Mouse (Mus musculus) cerebellum, postnatal 36 days (tissue): ENCODE measurements at regions not wholly inside any gene's neighbourhood (a gene's known extent, or its start where the extent isn't known, plus 50 kb on each side); places are given as distances from the start of the nearest gene placed in this dataset.

Experiments
- DNase-seq, 2 experiments: peaks; one replicate each; pipeline ENCODE4 v3.0.0; 2021 to 2022; ENCODE audit warnings: mixed read lengths in 2 of 2

GRCm38 (mm10) chr16:42808864-42809263 is 66.8 kb upstream of the Zbtb20 start:
- no peak for DNase-seq

GRCm38 (mm10) chr16:42807536-42807935 is 68.1 kb upstream of the Zbtb20 start:
- DNase-seq = no peak

- DNase-seq = no peak
Measured at GRCm38 (mm10) chr16:42803609-42804008, 72.1 kb upstream of the Zbtb20 start.

- DNase-seq = peak; percentile 63 to 74
Measured at GRCm38 (mm10) chr16:42792571-42792970, 83.1 kb upstream of the Zbtb20 start.

- DNase-seq = no peak
Measured at GRCm38 (mm10) chr16:42784712-42785111, 91.0 kb upstream of the Zbtb20 start.

- DNase-seq = no peak
Measured at GRCm38 (mm10) chr16:42784031-42784430, 91.7 kb upstream of the Zbtb20 start.

- DNase-seq = peak; percentile 29 to 52
Measured at GRCm38 (mm10) chr16:42782091-42782679, 93.5 kb upstream of the Zbtb20 start.

GRCm38 (mm10) chr16:42781096-42782071 is 94.3 kb upstream of the Zbtb20 start:
- DNase-seq = no peak

GRCm38 (mm10) chr16:42779957-42780356 is 95.7 kb upstream of the Zbtb20 start:
- no peak for DNase-seq

GRCm38 (mm10) chr16:42772640-42773039 is 103.0 kb upstream of the Zbtb20 start:
- no peak for DNase-seq

- DNase-seq = no peak
Measured at GRCm38 (mm10) chr16:42770199-42770598, 105.5 kb upstream of the Zbtb20 start.

- DNase-seq = no peak
Measured at GRCm38 (mm10) chr16:42748681-42749080, 127.0 kb upstream of the Zbtb20 start.

GRCm38 (mm10) chr16:42745943-42746675 is 129.6 kb upstream of the Zbtb20 start:
- DNase-seq = no peak

- no peak for DNase-seq
Measured at GRCm38 (mm10) chr16:42743538-42743937, 132.1 kb upstream of the Zbtb20 start.

GRCm38 (mm10) chr16:42743120-42743519 is 132.6 kb upstream of the Zbtb20 start:
- no peak for DNase-seq

- DNase-seq = no peak
Measured at GRCm38 (mm10) chr16:42727826-42728225, 147.9 kb upstream of the Zbtb20 start.

- no peak for DNase-seq
Measured at GRCm38 (mm10) chr16:42719915-42720314, 155.8 kb upstream of the Zbtb20 start.

- DNase-seq = no peak
Measured at GRCm38 (mm10) chr16:42718452-42718851, 157.2 kb upstream of the Zbtb20 start.

- DNase-seq = no peak
Measured at GRCm38 (mm10) chr16:42717828-42718412, 157.8 kb upstream of the Zbtb20 start.

GRCm38 (mm10) chr16:42717075-42717827 is 158.4 kb upstream of the Zbtb20 start:
- DNase-seq = no peak

GRCm38 (mm10) chr16:42702676-42703075 is 173.0 kb upstream of the Zbtb20 start:
- no peak for DNase-seq

GRCm38 (mm10) chr16:42681196-42681595 is 194.5 kb upstream of the Zbtb20 start:
- no peak for DNase-seq
